Mouse (Mus musculus): ENCODE measurements around the gene Slc22a14.

DNA sequence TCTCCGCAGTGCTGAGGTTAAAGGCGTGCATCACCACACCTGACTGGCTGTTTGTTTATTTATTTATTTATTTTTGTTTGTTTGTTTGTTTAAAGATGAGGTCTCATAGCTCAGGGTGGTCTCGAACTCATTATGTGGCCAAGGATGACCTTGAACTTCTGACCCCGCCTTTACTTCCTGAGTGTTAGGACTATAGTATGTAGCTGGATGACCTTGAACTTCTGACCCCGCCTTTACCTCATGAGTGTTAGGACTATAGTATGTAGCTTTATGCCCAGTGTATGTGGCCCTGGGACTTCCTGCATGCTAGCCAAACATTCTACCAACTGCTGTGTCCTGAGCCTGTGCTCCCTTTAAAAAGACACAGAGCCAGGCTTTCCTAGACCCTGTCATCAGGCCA, 3.9 kb downstream of the Slc22a14 start:
- no peak for TF ChIP-seq CTCF (IDR thresholded peaks at IDR 0.05; ENCODE audit: low read depth, low read length)
- no peak for TF ChIP-seq POLR2A (IDR thresholded peaks at IDR 0.05; ENCODE audit: borderline replicate concordance, low read depth, low read length)

Data from bone marrow macrophage, adult 2 months (primary cell).